Mouse (Mus musculus) stomach, postnatal 0 days (tissue): Measurements from ENCODE around the gene Btbd9.

Source experiments
- CTCF ChIP-seq: IDR thresholded peaks from 2 replicates; pipeline ENCODE4 v1.5.1; 2016; ENCODE audit warnings: antibody characterized with exemption, low read depth, mild to moderate bottlenecking, moderate library complexity
- EP300 ChIP-seq: optimal IDR thresholded peaks from 2 replicates; pipeline ENCODE3; 2016; ENCODE audit warnings: antibody characterized with exemption

GRCm38 (mm10) chr17:30197280-30198030 lies 378.8 kb downstream of the Btbd9 start:
- no peak for TF ChIP-seq CTCF
- no peak for TF ChIP-seq EP300
